Mouse (Mus musculus): Measurements from ENCODE around the gene Cfap99. TPM values are rescaled to one million over a fixed set of nuclear protein-coding genes. Genes with fewer than 3 reads are reported as not detected.
A peak's percentile ranks its signal among the peaks of the same experiment; 100 is the strongest.

Gene Cfap99
- polyA plus RNA-seq, 1 experiment = not detected

- peak overlapping the region; percentile 50 for H3K27ac ChIP-seq (ENCODE audit: insufficient read depth, low read depth, low read length)
Observed at GRCm38 (mm10) chr5:34254309-34254708, 34.1 kb upstream of the Cfap99 start.

GRCm38 (mm10) chr5:34255189-34255588, 33.2 kb upstream of the Cfap99 start:
- Histone ChIP-seq H3K4me1 (ENCODE audit: control insufficient read depth, insufficient read depth, low read length) (peaks cover 21% of the 10 kb centered on the region), H3K4me3 (ENCODE audit: insufficient read depth, low read length) (no peak overlapping the region), H3K27ac (ENCODE audit: insufficient read depth, low read depth, low read length) (no peak overlapping the region)
- TF ChIP-seq CTCF (IDR thresholded peaks at IDR 0.05; ENCODE audit: low read depth, low read length) (no peak), POLR2A (IDR thresholded peaks at IDR 0.05; ENCODE audit: borderline replicate concordance, low read depth, low read length) (no peak)

More at GRCm38 (mm10) chr5:34254309-34254708, 34.1 kb upstream of the Cfap99 start:
- no peak for TF ChIP-seq CTCF (IDR thresholded peaks at IDR 0.05; ENCODE audit: low read depth, low read length)
- TF ChIP-seq POLR2A (IDR thresholded peaks at IDR 0.05; ENCODE audit: borderline replicate concordance, low read depth, low read length) = no peak
- H3K4me1 ChIP-seq (ENCODE audit: control insufficient read depth, insufficient read depth, low read length) = peaks cover 21% of the 10 kb centered on the region
- H3K4me3 ChIP-seq (ENCODE audit: insufficient read depth, low read length) = no peak overlapping the region

DNA sequence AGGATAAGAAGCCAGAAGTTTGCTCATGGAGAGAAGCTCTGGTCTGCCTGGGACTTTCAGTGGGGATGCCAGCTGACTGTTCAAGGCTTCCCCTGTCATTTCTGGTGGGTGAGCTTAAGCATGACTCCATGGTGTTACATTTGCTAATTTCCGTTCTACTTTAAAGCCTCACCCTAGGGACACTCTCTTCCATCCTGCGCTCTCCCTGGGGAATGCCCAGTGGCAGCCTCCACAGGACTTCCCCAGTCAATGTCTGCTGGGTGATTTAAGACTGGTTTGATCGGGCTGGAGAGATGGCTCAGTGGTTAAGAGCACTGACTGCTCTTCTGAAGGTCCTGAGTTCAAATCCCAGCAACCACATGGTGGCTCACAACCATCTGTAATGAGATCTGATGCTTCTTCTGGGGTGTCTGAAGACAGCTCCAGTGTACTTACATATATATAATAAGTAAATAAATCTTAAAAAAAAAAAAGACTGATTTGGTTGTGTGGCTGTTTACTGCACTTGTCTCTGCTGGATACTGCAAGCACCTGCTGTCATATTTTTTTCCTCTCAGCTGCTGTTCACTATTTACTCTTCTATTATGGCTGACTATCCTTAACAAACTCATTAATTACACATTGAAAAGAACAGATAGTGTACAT, 29.1 kb upstream of the Cfap99 start:
- Histone ChIP-seq H3K27ac (ENCODE audit: insufficient read depth, low read depth, low read length) (no peak overlapping the region), H3K4me1 (ENCODE audit: control insufficient read depth, insufficient read depth, low read length) (peaks cover 7% of the 10 kb centered on the region)
- TF ChIP-seq POLR2A (IDR thresholded peaks at IDR 0.05; ENCODE audit: borderline replicate concordance, low read depth, low read length) = no peak
- no peak for TF ChIP-seq CTCF (IDR thresholded peaks at IDR 0.05; ENCODE audit: low read depth, low read length)

GRCm38 (mm10) chr5:34266065-34266464, 22.3 kb upstream of the Cfap99 start:
- TF ChIP-seq POLR2A (IDR thresholded peaks at IDR 0.05; ENCODE audit: borderline replicate concordance, low read depth, low read length) (no peak), CTCF (IDR thresholded peaks at IDR 0.05; ENCODE audit: low read depth, low read length) (no peak)
- H3K4me3 ChIP-seq (ENCODE audit: insufficient read depth, low read length) = no peak overlapping the region

More for the DNA sequence above, 29.1 kb upstream of the Cfap99 start:
- H3K4me3 ChIP-seq (ENCODE audit: insufficient read depth, low read length) = no peak overlapping the region

GRCm38 (mm10) chr5:34269197-34269920, 19.0 kb upstream of the Cfap99 start:
- H3K27ac ChIP-seq (ENCODE audit: insufficient read depth, low read depth, low read length) = no peak overlapping the region
- peaks cover 5% of the 10 kb centered on the region for H3K4me1 ChIP-seq (ENCODE audit: control insufficient read depth, insufficient read depth, low read length)
- H3K4me3 ChIP-seq (ENCODE audit: insufficient read depth, low read length) = no peak overlapping the region
- TF ChIP-seq CTCF (IDR thresholded peaks at IDR 0.05; ENCODE audit: low read depth, low read length) (no peak), POLR2A (IDR thresholded peaks at IDR 0.05; ENCODE audit: borderline replicate concordance, low read depth, low read length) (no peak)

More at GRCm38 (mm10) chr5:34266065-34266464, 22.3 kb upstream of the Cfap99 start:
- Histone ChIP-seq H3K27ac (ENCODE audit: insufficient read depth, low read depth, low read length) (no peak overlapping the region), H3K4me1 (ENCODE audit: control insufficient read depth, insufficient read depth, low read length) (peaks cover 5% of the 10 kb centered on the region)

DNA sequence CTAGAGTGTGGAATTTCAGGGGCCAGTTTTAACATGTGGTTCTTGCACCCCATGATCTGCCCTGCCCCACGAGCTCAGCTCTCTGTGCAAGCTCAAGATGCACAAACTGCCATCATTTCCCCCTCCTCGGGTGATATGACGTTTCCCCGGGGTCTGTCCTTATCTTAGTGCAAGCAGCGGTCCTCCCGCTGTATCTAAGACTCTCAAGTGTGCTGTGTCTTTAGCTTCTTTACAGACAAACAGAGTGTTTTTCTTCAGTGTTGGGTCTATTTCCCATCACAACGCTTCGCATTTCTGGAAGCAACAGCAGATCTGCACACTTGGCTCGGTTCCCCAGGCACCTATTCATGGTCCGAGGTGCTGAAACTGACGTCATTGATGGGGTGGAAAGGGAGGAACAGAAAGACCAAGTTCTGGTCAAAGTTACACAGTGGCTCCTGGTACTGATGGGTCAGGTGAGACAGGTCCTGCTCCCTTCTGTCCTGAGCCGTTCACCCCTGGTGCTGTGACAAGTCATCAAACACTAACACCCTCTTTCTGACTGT, 18.4 kb upstream of the Cfap99 start:
- H3K27ac ChIP-seq (ENCODE audit: insufficient read depth, low read depth, low read length) = no peak overlapping the region
- H3K4me3 ChIP-seq (ENCODE audit: insufficient read depth, low read length) = no peak overlapping the region
- TF ChIP-seq CTCF (IDR thresholded peaks at IDR 0.05; ENCODE audit: low read depth, low read length) (no peak), POLR2A (IDR thresholded peaks at IDR 0.05; ENCODE audit: borderline replicate concordance, low read depth, low read length) (no peak)
- H3K4me1 ChIP-seq (ENCODE audit: control insufficient read depth, insufficient read depth, low read length) = peaks cover 5% of the 10 kb centered on the region

- no peaks in the 10 kb centered on the region for H3K4me1 ChIP-seq (ENCODE audit: control insufficient read depth, insufficient read depth, low read length)
- H3K27ac ChIP-seq (ENCODE audit: insufficient read depth, low read depth, low read length) = no peak overlapping the region
- TF ChIP-seq CTCF (IDR thresholded peaks at IDR 0.05; ENCODE audit: low read depth, low read length) = peak; percentile 45
- TF ChIP-seq POLR2A (IDR thresholded peaks at IDR 0.05; ENCODE audit: borderline replicate concordance, low read depth, low read length) = no peak
Observed at GRCm38 (mm10) chr5:34271743-34272142, 16.7 kb upstream of the Cfap99 start.

GRCm38 (mm10) chr5:34273251-34273681, 15.1 kb upstream of the Cfap99 start:
- no peak for TF ChIP-seq POLR2A (IDR thresholded peaks at IDR 0.05; ENCODE audit: borderline replicate concordance, low read depth, low read length)
- no peak for TF ChIP-seq CTCF (IDR thresholded peaks at IDR 0.05; ENCODE audit: low read depth, low read length)
- H3K4me1 ChIP-seq (ENCODE audit: control insufficient read depth, insufficient read depth, low read length) = 0 out of 2 replicates have a peak, but pooled peaks cover 2% of the 10 kb centered on the region
- H3K4me3 ChIP-seq (ENCODE audit: insufficient read depth, low read length) = no peak overlapping the region
- no peak overlapping the region for H3K27ac ChIP-seq (ENCODE audit: insufficient read depth, low read depth, low read length)

More at GRCm38 (mm10) chr5:34271743-34272142, 16.7 kb upstream of the Cfap99 start:
- H3K4me3 ChIP-seq (ENCODE audit: insufficient read depth, low read length) = no peak overlapping the region

- Histone ChIP-seq H3K4me3 (ENCODE audit: insufficient read depth, low read length) (no peak overlapping the region), H3K4me1 (ENCODE audit: control insufficient read depth, insufficient read depth, low read length) (0 out of 2 replicates have a peak, but pooled peaks cover 2% of the 10 kb centered on the region), H3K27ac (ENCODE audit: insufficient read depth, low read depth, low read length) (no peak overlapping the region)
- no peak for TF ChIP-seq POLR2A (IDR thresholded peaks at IDR 0.05; ENCODE audit: borderline replicate concordance, low read depth, low read length)
- no peak for TF ChIP-seq CTCF (IDR thresholded peaks at IDR 0.05; ENCODE audit: low read depth, low read length)
Observed at GRCm38 (mm10) chr5:34274268-34274667, 14.1 kb upstream of the Cfap99 start.
